Mouse (Mus musculus) activated CD4-positive, CD25-positive, alpha-beta regulatory T cell, adult 4 months (primary cell): ENCODE measurements around the gene Sertad2. TPM values are rescaled to one million over a fixed set of nuclear protein-coding genes. Genes with fewer than 3 reads are reported as not detected.

Experiments used
- polyA plus RNA-seq, 2 experiments: library from polyadenylated mRNA; unstranded; fragments of 100-300 nt; shearing (Covaris generic); gene quantifications; one replicate each; pipeline ENCODE4 v1.2.1; 2017

The Sertad2 gene
- polyA plus RNA-seq, 2 experiments from 2014 or later, result 12.1 to 12.2 TPM

Other genes with a start within 250 kb of the Sertad2 start
- under 1 TPM in 1 of 2 experiments, not detected in 1; 0.46 TPM for gene Slc1a4, start 210.5 kb upstream of the Sertad2 start, polyA plus RNA-seq
- gene Aftph, start 198.3 kb downstream of the Sertad2 start, polyA plus RNA-seq, result 10 to 100 TPM; 47.7 to 49.7 TPM